7 mouse cellular contexts compared by ENCODE assay signal in genomic region chr1:165763635-165764372, GRCm38 (mm10). TPM values are rescaled to one million over a fixed set of nuclear protein-coding genes. Genes with fewer than 3 reads are reported as not detected.
DNase-seq lines count a peak whose midpoint lies in the region; ATAC-seq lines count a peak whose summit lies in the region.

TSS of gene Creg1 (plus strand) at chr1:165763746.

- H3K4me1 ChIP-seq in limb, embryonic 10.5 days = peaks cover 29% of the 10 kb centered on the region
- peaks cover 14% of the 10 kb centered on the region for H3K4me1 ChIP-seq in midbrain, embryonic 13.5 days (replicated peaks)

- peak within 1 kb of the TSS; percentile 92 for H3K4me3 ChIP-seq in limb, embryonic 10.5 days
- H3K4me3 ChIP-seq in midbrain, embryonic 13.5 days (replicated peaks) = peak within 1 kb of the TSS; percentile 79

- no peaks in the 10 kb centered on the region for H3K36me3 ChIP-seq in limb, embryonic 10.5 days
- H3K36me3 ChIP-seq in midbrain, embryonic 13.5 days = no peaks in the 10 kb centered on the region

- H3K27ac ChIP-seq in limb, embryonic 10.5 days = peak within 1 kb of the TSS; percentile 83
- H3K27ac ChIP-seq in midbrain, embryonic 13.5 days = no peak within 1 kb of the TSS

- peaks cover 35% of the 10 kb centered on the region for H3K27me3 ChIP-seq in limb, embryonic 10.5 days (ENCODE audit: low read depth, poor library complexity, severe bottlenecking)
- peaks cover 20% of the 10 kb centered on the region for H3K27me3 ChIP-seq in midbrain, embryonic 13.5 days

- peak; percentile 99 for ATAC-seq in midbrain, embryonic 13.5 days

- DNase-seq in adrenal gland, adult 8-10 months = peak; percentile 95
- peak; percentile 91 for DNase-seq in embryo, embryonic 9.5 days (ENCODE audit: extremely low spot score)
- no peak for DNase-seq in gonadal fat pad, adult 2 months (ENCODE audit: low read depth)
- peak; percentile 94 for DNase-seq in kidney, adult 11 months
- DNase-seq in limb, embryonic 10.5 days (ENCODE audit: low spot score) = peak; percentile 92
- peak; percentile 90 for DNase-seq in spleen, adult 12 weeks (ENCODE audit: low spot score)

- WGBS in limb, embryonic 10.5 days = under 1% methylated on average over 57 of the region's 57 CpGs
- under 1% methylated on average over 57 of the region's 57 CpGs for WGBS in midbrain, embryonic 13.5 days

- peak within 1 kb of the TSS; percentile 75 for H3K9ac ChIP-seq in midbrain, embryonic 13.5 days (replicated peaks)

- no peaks in the 10 kb centered on the region for H3K9me3 ChIP-seq in limb, embryonic 10.5 days (replicated peaks)
- no peaks in the 10 kb centered on the region for H3K9me3 ChIP-seq in midbrain, embryonic 13.5 days

- H3K4me2 ChIP-seq in midbrain, embryonic 13.5 days (replicated peaks) = peak within 1 kb of the TSS; percentile 96

RNA-seq across cellular contexts. Expression of gene Creg1, which starts in this region (rescaled TPM):
- 10 to 100 TPM; 46.5 to 65.7 (median 56.5) TPM for total RNA-seq in adrenal gland, adult 8-10 months (2022)
- 82.5 and 92.1 TPM in 2 replicates for polyA plus RNA-seq in gonadal fat pad, adult 2 months (2012; rRNA removed)
- 31.5 and 36.0 TPM in 2 replicates for polyA plus RNA-seq in limb, embryonic 10.5 days (2016; fragmentation: Nextera tagmentation; extraction: Ambion mirVana)
- 21.7 and 23.8 TPM in 2 replicates for polyA plus RNA-seq in midbrain, embryonic 13.5 days (2015; fragmentation: Nextera tagmentation; extraction: Ambion mirVana)
